Mouse (Mus musculus) ES-E14 (cell line): ENCODE results near the gene Osgin1.

Experiments used
- CHD2 ChIP-seq: IDR thresholded peaks from 2 replicates; pipeline ENCODE4 v1.6.1; 2014; ENCODE audit warnings: mild to moderate bottlenecking, low read depth, low read length, inconsistent platforms
- HCFC1 ChIP-seq: IDR thresholded peaks from 2 replicates; pipeline ENCODE4 v1.6.1; 2012; ENCODE audit warnings: low read length, inconsistent platforms, borderline replicate concordance; ENCODE audit not compliant: insufficient read depth
- MAFK ChIP-seq: IDR thresholded peaks from 2 replicates; pipeline ENCODE4 v1.6.1; 2014; ENCODE audit warnings: mild to moderate bottlenecking, low read depth, low read length, inconsistent platforms; ENCODE audit not compliant: insufficient read depth
- ZC3H11A ChIP-seq: IDR thresholded peaks from 2 replicates; pipeline ENCODE4 v1.6.1; 2012; ENCODE audit warnings: low read depth, mild to moderate bottlenecking, inconsistent platforms, low read length, borderline replicate concordance
- ZNF384 ChIP-seq: IDR thresholded peaks from 2 replicates; pipeline ENCODE4 v1.6.1; 2012; ENCODE audit warnings: low read depth, low read length, inconsistent platforms

- no peak for TF ChIP-seq ZC3H11A
- TF ChIP-seq ZNF384 = no peak
- TF ChIP-seq HCFC1 = no peak
- TF ChIP-seq CHD2 = no peak
- TF ChIP-seq MAFK = no peak
These were observed 25.6 kb upstream of the Osgin1 start for GRCm38 (mm10) chr8:119408311-119408710.
